Mouse (Mus musculus) ES-Bruce4 (cell line): ENCODE results near the gene Pou2f3. TPM values are rescaled to one million over a fixed set of nuclear protein-coding genes. Genes with fewer than 3 reads are reported as not detected.

Source experiments
- H3K27ac ChIP-seq: 2 replicates; pipeline ENCODE4 v1.5.1; 2012; ENCODE audit warnings: low read length, inconsistent platforms; ENCODE audit not compliant: insufficient read depth
- H3K27me3 ChIP-seq: 2 replicates; pipeline ENCODE4 v1.6.1; 2012; ENCODE audit warnings: mild to moderate bottlenecking, low read length, inconsistent platforms; ENCODE audit not compliant: control insufficient read depth, poor library complexity, insufficient read depth, severe bottlenecking
- H3K36me3 ChIP-seq: 2 replicates; pipeline ENCODE4 v1.6.1; 2012; ENCODE audit warnings: inconsistent platforms, mild to moderate bottlenecking, low read length, moderate library complexity; ENCODE audit not compliant: control insufficient read depth, poor library complexity, insufficient read depth, severe bottlenecking
- H3K4me1 ChIP-seq: one replicate; pipeline ENCODE4 v1.8.1; 2011; ENCODE audit warnings: low read length; ENCODE audit not compliant: control insufficient read depth, insufficient read depth
- H3K4me3 ChIP-seq: 2 replicates; pipeline ENCODE4 v1.5.1; 2011; ENCODE audit warnings: low read depth, mild to moderate bottlenecking, low read length
- H3K9ac ChIP-seq: 2 replicates; pipeline ENCODE4 v1.6.1; 2012; ENCODE audit warnings: low read depth, mild to moderate bottlenecking, inconsistent platforms; ENCODE audit not compliant: poor library complexity, severe bottlenecking
- H3K9me3 ChIP-seq: replicated peaks from 2 replicates; pipeline ENCODE4 v1.6.1; 2012; ENCODE audit warnings: mild to moderate bottlenecking, low read length, inconsistent platforms; ENCODE audit not compliant: control insufficient read depth, poor library complexity, insufficient read depth, severe bottlenecking
- CTCF ChIP-seq: IDR thresholded peaks from one replicate; pipeline ENCODE4 v1.8.1; 2011; ENCODE audit warnings: low read depth, low read length
- EP300 ChIP-seq: IDR thresholded peaks from 2 replicates; pipeline ENCODE4 v1.6.1; 2011; ENCODE audit warnings: low read depth, low read length; ENCODE audit not compliant: insufficient read depth
- POLR2A ChIP-seq: IDR thresholded peaks from one replicate; pipeline ENCODE4 v1.8.1; 2011; ENCODE audit warnings: low read length; ENCODE audit not compliant: insufficient read depth
- polyA plus RNA-seq: library from polyadenylated mRNA; stranded (reverse); fragments of >200 nt; gene quantifications from 2 replicates; pipeline ENCODE4 v1.2.4, GENCODE M21; 2011; ENCODE audit warnings: low read depth; ENCODE audit not compliant: missing spikeins, insufficient read depth, insufficient read length

The Pou2f3 gene
- polyA plus RNA-seq, 1 experiment: 2.4 TPM

- H3K4me3 ChIP-seq: no peak overlapping the region
- peak overlapping the region; percentile 4 for H3K27ac ChIP-seq
Observed at GRCm38 (mm10) chr9:43109125-43109524, 101.0 kb downstream of the Pou2f3 start.

GRCm38 (mm10) chr9:43108721-43109120 is 101.4 kb downstream of the Pou2f3 start:
- peak overlapping the region; percentile 4 for H3K27ac ChIP-seq
- H3K36me3 ChIP-seq: no peaks in the 10 kb centered on the region; the same call in 1 of the 2 replicates
- TF ChIP-seq POLR2A (no peak), CTCF (no peak), EP300 (no peak)

More at GRCm38 (mm10) chr9:43109125-43109524, 101.0 kb downstream of the Pou2f3 start:
- Histone ChIP-seq H3K9me3 (no peaks in the 10 kb centered on the region), H3K9ac (no peak overlapping the region), H3K36me3 (no peaks in the 10 kb centered on the region; the same call in 1 of the 2 replicates), H3K4me1 (no peaks in the 10 kb centered on the region), H3K27me3 (no peaks in the 10 kb centered on the region)
- TF ChIP-seq POLR2A (no peak), EP300 (no peak), CTCF (no peak)

GRCm38 (mm10) chr9:43108081-43108480 is 102.1 kb downstream of the Pou2f3 start:
- TF ChIP-seq POLR2A (no peak), CTCF (no peak), EP300 (no peak)
- Histone ChIP-seq H3K4me3 (no peak overlapping the region), H3K27me3 (no peaks in the 10 kb centered on the region), H3K4me1 (no peaks in the 10 kb centered on the region), H3K9ac (no peak overlapping the region), H3K36me3 (no peaks in the 10 kb centered on the region; the same call in 1 of the 2 replicates), H3K27ac (no peak overlapping the region), H3K9me3 (no peaks in the 10 kb centered on the region)

More at GRCm38 (mm10) chr9:43108721-43109120, 101.4 kb downstream of the Pou2f3 start:
- no peaks in the 10 kb centered on the region for H3K9me3 ChIP-seq
- no peak overlapping the region for H3K9ac ChIP-seq
- no peak overlapping the region for H3K4me3 ChIP-seq
- H3K4me1 ChIP-seq: no peaks in the 10 kb centered on the region
- no peaks in the 10 kb centered on the region for H3K27me3 ChIP-seq

- Histone ChIP-seq H3K4me1 (no peaks in the 10 kb centered on the region), H3K27me3 (no peaks in the 10 kb centered on the region), H3K9me3 (no peaks in the 10 kb centered on the region), H3K9ac (no peak overlapping the region), H3K27ac (peak overlapping the region; percentile 58; the same call in 1 of the 2 replicates), H3K36me3 (no peaks in the 10 kb centered on the region; the same call in 1 of the 2 replicates), H3K4me3 (no peak overlapping the region)
- TF ChIP-seq CTCF: no peak
- no peak for TF ChIP-seq EP300
- TF ChIP-seq POLR2A: no peak
Observed at GRCm38 (mm10) chr9:43107555-43107954, 102.6 kb downstream of the Pou2f3 start.

GRCm38 (mm10) chr9:43107187-43107517 is 103.0 kb downstream of the Pou2f3 start, which contains the start of gene Arhgef12:
Gene Arhgef12 (minus strand): TSS chr9:43107239.
- Histone ChIP-seq H3K9ac (peak within 1 kb of the TSS; percentile 95), H3K9me3 (no peaks in the 10 kb centered on the region), H3K27ac (peak within 1 kb of the TSS; percentile 58; the same call in 1 of the 2 replicates), H3K4me1 (no peaks in the 10 kb centered on the region), H3K27me3 (no peaks in the 10 kb centered on the region), H3K36me3 (no peaks in the 10 kb centered on the region; the same call in 1 of the 2 replicates), H3K4me3 (peak within 1 kb of the TSS; percentile 66)
- TF ChIP-seq POLR2A: no peak
- no peak for TF ChIP-seq EP300
- TF ChIP-seq CTCF: no peak

GRCm38 (mm10) chr9:43106426-43107186 is 103.6 kb downstream of the Pou2f3 start:
- no peaks in the 10 kb centered on the region for H3K9me3 ChIP-seq
- H3K36me3 ChIP-seq: no peaks in the 10 kb centered on the region; the same call in 1 of the 2 replicates
- H3K4me3 ChIP-seq: peak overlapping the region; percentile 66
- H3K27ac ChIP-seq: 0 out of 2 replicates have a peak overlapping the region, but pooled peaks have one; percentile 36
- no peaks in the 10 kb centered on the region for H3K27me3 ChIP-seq
- H3K9ac ChIP-seq: peak overlapping the region; percentile 95
- no peaks in the 10 kb centered on the region for H3K4me1 ChIP-seq
- TF ChIP-seq POLR2A: no peak
- TF ChIP-seq CTCF: no peak
- no peak for TF ChIP-seq EP300
